Mouse (Mus musculus): ENCODE measurements around the gene Ndufb4.

DNA sequence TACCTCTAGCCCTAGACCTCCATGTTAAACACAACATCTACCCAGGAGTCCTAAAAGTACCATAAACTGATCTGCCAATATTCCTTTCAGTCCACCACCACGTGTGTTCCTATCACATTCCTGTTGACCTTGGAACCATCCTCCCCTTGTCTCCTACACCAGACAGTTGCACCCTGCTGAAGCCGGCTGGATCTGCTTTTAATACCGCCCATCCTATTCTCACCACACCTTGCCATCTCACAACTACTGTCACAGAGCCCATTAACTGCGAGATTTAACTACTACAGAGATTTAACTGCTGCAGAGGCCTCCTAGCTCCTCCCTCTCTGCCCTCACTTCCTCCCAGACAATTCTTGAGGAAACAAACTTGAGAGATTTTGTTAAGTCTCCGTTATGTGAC is 2.8 kb downstream of the Ndufb4 start:
- no peak for TF ChIP-seq CTCF (IDR thresholded peaks at IDR 0.05; ENCODE audit: extremely low read depth, insufficient read depth, low read length)
- TF ChIP-seq POLR2A (IDR thresholded peaks at IDR 0.05; ENCODE audit: extremely low read depth, insufficient read depth, low read length): no peak

Data from cortical plate, adult 2 months (tissue).